Mouse (Mus musculus): ENCODE measurements at regions not wholly inside any gene's neighbourhood (a gene's known extent, or its start where the extent isn't known, plus 50 kb on each side); places are given as distances from the start of the nearest gene placed in this dataset.

DNA sequence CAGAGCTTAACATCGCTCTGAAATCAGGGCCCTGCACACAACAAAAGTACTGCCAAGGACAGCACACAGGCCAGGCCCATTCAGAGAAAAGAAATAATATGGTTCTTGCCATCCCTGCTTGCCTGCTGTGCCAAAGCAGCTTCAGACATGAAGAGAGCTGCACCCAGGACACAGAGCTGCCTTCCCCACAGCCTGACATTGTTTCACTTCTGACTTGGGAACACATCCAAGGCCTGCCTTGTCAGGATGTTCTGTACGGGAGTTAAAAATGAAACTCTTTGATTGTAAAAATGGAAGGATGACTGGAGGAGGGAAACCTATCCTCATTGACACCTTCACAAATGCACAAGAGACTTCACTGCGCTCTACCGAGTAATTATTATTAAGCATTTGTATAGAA lies 114.0 kb upstream of the Ube2e3 start:
- TF ChIP-seq ZNF384 (IDR thresholded peaks at IDR 0.05; ENCODE audit: low read depth, low read length) (no peak), HCFC1 (IDR thresholded peaks at IDR 0.05; ENCODE audit: borderline replicate concordance, insufficient read depth, low read length) (no peak), ZC3H11A (IDR thresholded peaks at IDR 0.05; ENCODE audit: borderline replicate concordance, low read depth, low read length) (no peak), CHD2 (IDR thresholded peaks at IDR 0.05; ENCODE audit: low read depth, low read length) (no peak)
